Mouse (Mus musculus) gastrocnemius, postnatal 25 days (tissue): ENCODE measurements around the gene Tns1. TPM values are rescaled to one million over a fixed set of nuclear protein-coding genes. Genes with fewer than 3 reads are reported as not detected.

Source experiments
- total RNA-seq, 2 experiments: library from RNA; stranded (reverse); gene quantifications; 1 replicate in 1 of 2; 2 replicates in 1 of 2; pipeline ENCODE4 v1.2.3; 2021

Tns1 gene
- total RNA-seq, 2 experiments from 2014 or later: 205 to 234 TPM

Other genes with a start within 250 kb of the Tns1 start
- under 1 TPM in 1 of 2 experiments, not detected in 1; 0.16 TPM for gene Rufy4, start 1.1 kb upstream of the Tns1 start, total RNA-seq
- gene Cxcr2, start 29.5 kb upstream of the Tns1 start, total RNA-seq: not detected
- gene Cxcr1, start 70.2 kb upstream of the Tns1 start, total RNA-seq: not detected
- gene Arpc2, start 111.6 kb upstream of the Tns1 start, total RNA-seq: 10 to 100 TPM; 62.7 to 70.6 TPM
- not detected for gene Gpbar1, start 154.1 kb upstream of the Tns1 start, total RNA-seq
- gene Aamp, start 160.3 kb upstream of the Tns1 start, total RNA-seq: 10 to 100 TPM; 63.6 to 65.8 TPM
- gene Pnkd, start 160.5 kb upstream of the Tns1 start, total RNA-seq: 10 to 100 TPM; 56.7 to 58.0 TPM
- 10 to 100 TPM; 28.5 to 36.6 TPM for gene Tmbim1, start 181.2 kb upstream of the Tns1 start, total RNA-seq
- not detected for gene Catip, start 237.7 kb upstream of the Tns1 start, total RNA-seq